Mouse (Mus musculus) CH12.LX (cell line): ENCODE data around the gene Sds.

ENCODE experiments used
- CTCF ChIP-seq, 2 experiments: IDR thresholded peaks in 1 of 2; conservative IDR thresholded peaks in 1 of 2; 2 replicates each; pipeline ENCODE4 v1.5.1; 2011 to 2012; ENCODE audit warnings: low read depth in 2 of 2, low read length in 2 of 2, improper control_type of control experiment in 1 of 2, inconsistent platforms in 1 of 2, mild to moderate bottlenecking in 1 of 2, moderate library complexity in 1 of 2
- EP300 ChIP-seq: IDR thresholded peaks from 2 replicates; pipeline ENCODE4 v1.6.1; 2011; ENCODE audit warnings: low read length, improper control_type of control experiment
- RAD21 ChIP-seq: IDR thresholded peaks from 2 replicates; pipeline ENCODE4 v1.6.1; 2011; ENCODE audit warnings: low read depth, mild to moderate bottlenecking, low read length, improper control_type of control experiment, moderate library complexity
- ZC3H11A ChIP-seq: IDR thresholded peaks from 2 replicates; pipeline ENCODE4 v1.6.1; 2012; ENCODE audit warnings: low read depth, mild to moderate bottlenecking, inconsistent platforms, low read length, improper control_type of control experiment
- ZKSCAN1 ChIP-seq: IDR thresholded peaks from 2 replicates; pipeline ENCODE4 v1.6.1; 2012; ENCODE audit warnings: low read depth, inconsistent platforms, low read length, improper control_type of control experiment, borderline replicate concordance

- TF ChIP-seq CTCF (conservative IDR thresholded peaks at IDR 0.05 in 1 of 2, IDR thresholded peaks at IDR 0.05 in 1 of 2; ENCODE audit: low read depth in 2 of 2, low read length in 2 of 2), result no peak
- TF ChIP-seq RAD21, result no peak
- no peak for TF ChIP-seq EP300
- no peak for TF ChIP-seq ZC3H11A
- no peak for TF ChIP-seq ZKSCAN1
Observed at GRCm38 (mm10) chr5:120476296-120476695, at the start of gene Sds.
